ENCODE assay signal across 9 mouse cellular contexts in genomic region chr19:5689088-5689428, GRCm38 (mm10). TPM values are rescaled to one million over a fixed set of nuclear protein-coding genes. Genes with fewer than 3 reads are reported as not detected.
DNase-seq lines count a peak whose midpoint lies in the region; ATAC-seq and TF ChIP-seq lines count a peak whose summit lies in the region.
"Had no signal": no experiment of that assay in that cellular context is flagged by ENCODE, and none has a peak within 500 bp of the region (broad histone marks: within the 10 kb centered on the region; RNA-seq: fewer than 3 reads in every experiment).

No protein-coding gene starts in this region.

- no peak for DNase-seq in heart, embryonic 10.5 days (ENCODE audit: low spot score)
- DNase-seq in heart, postnatal 36 days = no peak
- DNase-seq in liver, embryonic 14.5 days (ENCODE audit: low read depth in 3 of 3, low spot score in 3 of 3) = no peak
- DNase-seq in frontal cortex, adult 2 months (ENCODE audit: extremely low spot score in 1 of 2, low spot score in 1 of 2) = no peak
- no peak for DNase-seq in natural killer cell, adult 2 months (ENCODE audit: low spot score in 2 of 2)
- DNase-seq in cerebellum, adult 11-12 months = no peak

- H3K27me3 ChIP-seq in heart, embryonic 10.5 days (ENCODE audit: insufficient read depth, poor library complexity, severe bottlenecking) = no peaks in the 10 kb centered on the region
- H3K27me3 ChIP-seq in C2C12 (ENCODE audit: control insufficient read depth, insufficient read depth, insufficient read length) = no peaks in the 10 kb centered on the region
- no peaks in the 10 kb centered on the region for H3K27me3 ChIP-seq in forebrain, embryonic 13.5 days
- H3K27me3 ChIP-seq in liver, embryonic 14.5 days (ENCODE audit: control insufficient read depth, insufficient read depth, low read length) = no peaks in the 10 kb centered on the region

- no peak for TF ChIP-seq CTCF in C2C12 (IDR thresholded peaks at IDR 0.05; ENCODE audit: control insufficient read depth, insufficient read depth, insufficient read length)
- TF ChIP-seq CTCF in liver, embryonic 14.5 days (IDR thresholded peaks at IDR 0.05; ENCODE audit: low read depth) = no peak

- ATAC-seq in forebrain, embryonic 13.5 days = no peak
- no peak for ATAC-seq in liver, embryonic 14.5 days (ENCODE audit: insufficient read depth)

- no peaks in the 10 kb centered on the region for H3K9me3 ChIP-seq in heart, embryonic 10.5 days
- no peaks in the 10 kb centered on the region for H3K9me3 ChIP-seq in forebrain, embryonic 13.5 days (replicated peaks)
- H3K9me3 ChIP-seq in liver, embryonic 14.5 days (ENCODE audit: control insufficient read depth, low read length) = no peaks in the 10 kb centered on the region

- H3K4me3 ChIP-seq in heart, embryonic 10.5 days = peak overlapping the region; percentile 96
- peak overlapping the region; percentile 89 for H3K4me3 ChIP-seq in C2C12 (ENCODE audit: insufficient read depth, poor library complexity, severe bottlenecking)
- peak overlapping the region; percentile 95 for H3K4me3 ChIP-seq in forebrain, embryonic 13.5 days
- H3K4me3 ChIP-seq in liver, embryonic 14.5 days (ENCODE audit: insufficient read depth in 1 of 2, low read depth in 2 of 2, low read length in 2 of 2) = peak overlapping the region; percentile 93 to 98

- peak overlapping the region; percentile 100 for H3K4me2 ChIP-seq in forebrain, embryonic 13.5 days
- peak overlapping the region; percentile 100 for H3K4me2 ChIP-seq in liver, embryonic 14.5 days (ENCODE audit: low read depth)

- H3ac ChIP-seq in C2C12 (ENCODE audit: control insufficient read depth, insufficient read length, low read depth) = peak overlapping the region; percentile 66

- peaks cover 44% of the 10 kb centered on the region for H3K79me3 ChIP-seq in C2C12 (ENCODE audit: low read depth)

- H3K4me1 ChIP-seq in heart, embryonic 10.5 days = peaks cover 55% of the 10 kb centered on the region
- peaks cover 50% of the 10 kb centered on the region for H3K4me1 ChIP-seq in forebrain, embryonic 13.5 days
- peaks cover 17 to 19% of the 10 kb centered on the region in 2 experiments for H3K4me1 ChIP-seq in liver, embryonic 14.5 days (replicated peaks; ENCODE audit: control insufficient read depth in 2 of 2, insufficient read depth in 2 of 2, low read length in 1 of 2)

- intact Hi-C loops in heart, postnatal 36 days (cut with DNase I) = loop anchor here (1.0 to 2.0 kb wide), 2 partner anchors 38 to 52 kb away; partner anchors contain the start of gene Rela

- H3K9ac ChIP-seq in forebrain, embryonic 13.5 days = peak overlapping the region; percentile 93
- peak overlapping the region; percentile 92 for H3K9ac ChIP-seq in liver, embryonic 14.5 days (replicated peaks)

- under 1% methylated on average over 7 of the region's 7 CpGs for WGBS in heart, embryonic 10.5 days
- WGBS in forebrain, embryonic 13.5 days = under 1% methylated on average over 7 of the region's 7 CpGs
- WGBS in liver, embryonic 14.5 days (ENCODE audit: insufficient replicate concordance) = under 1% methylated on average over 7 of the region's 7 CpGs

- H3K27ac ChIP-seq in heart, embryonic 10.5 days = peak overlapping the region; percentile 94
- H3K27ac ChIP-seq in forebrain, embryonic 13.5 days = peak overlapping the region; percentile 84
- H3K27ac ChIP-seq in liver, embryonic 14.5 days = peak overlapping the region; percentile 91

- no peak for TF ChIP-seq EP300 in liver, embryonic 14.5 days (IDR thresholded peaks at IDR 0.05; ENCODE audit: low read depth)

- peaks cover 68% of the 10 kb centered on the region for H3K36me3 ChIP-seq in heart, embryonic 10.5 days
- H3K36me3 ChIP-seq in C2C12 (ENCODE audit: control insufficient read depth, insufficient read depth) = peaks cover 24% of the 10 kb centered on the region
- peaks cover 62% of the 10 kb centered on the region for H3K36me3 ChIP-seq in forebrain, embryonic 13.5 days (ENCODE audit: poor library complexity, severe bottlenecking)
- H3K36me3 ChIP-seq in liver, embryonic 14.5 days (replicated peaks; ENCODE audit: control insufficient read depth, insufficient read depth, low read depth) = peaks cover 29% of the 10 kb centered on the region

- H3K79me2 ChIP-seq in C2C12 (ENCODE audit: control insufficient read depth, insufficient read depth) = peaks cover 59% of the 10 kb centered on the region

TF ChIP-seq in C2C12, 6 proteins besides CTCF, POLR2A, EP300 and RAD21:
- TF ChIP-seq MAX (IDR thresholded peaks at IDR 0.05) = no peak
- TF ChIP-seq MYOG (IDR thresholded peaks at IDR 0.05; ENCODE audit: control insufficient read depth, extremely low read depth, insufficient read length) = no peak
- TF ChIP-seq FOSL1 (IDR thresholded peaks at IDR 0.05; ENCODE audit: insufficient read depth, low read length, poor library complexity, severe bottlenecking) = no peak
- no peak for TF ChIP-seq MYOD1 (IDR thresholded peaks at IDR 0.05; ENCODE audit: control insufficient read depth, insufficient read length, low read depth)
- no peak for TF ChIP-seq USF1 (IDR thresholded peaks at IDR 0.05; ENCODE audit: low read depth)
- TF ChIP-seq CEBPB (IDR thresholded peaks at IDR 0.05; ENCODE audit: low read depth) = no peak
TF ChIP-seq in C2C12: peak in this region for 0.

RNA-seq across cellular contexts. Expression of gene Pcnx3, which starts 0.3 kb away (rescaled TPM):
- 20.1 and 26.3 TPM in 2 replicates for polyA plus RNA-seq in heart, embryonic 10.5 days (2016; fragmentation: Nextera tagmentation; extraction: Ambion mirVana)
- 10 to 100 TPM; 15.7 to 16.8 TPM for total RNA-seq in heart, postnatal 36 days (2021)
- polyA plus RNA-seq in C2C12 (2012; fragmentation: generic; extraction: Trizol) = 28.0 TPM
- polyA plus RNA-seq in forebrain, embryonic 13.5 days (2015; fragmentation: Nextera tagmentation; extraction: Ambion mirVana) = 21.6 and 29.4 TPM in 2 replicates
- 19.8 and 25.9 TPM in 2 replicates for polyA plus RNA-seq in liver, embryonic 14.5 days (2012; rRNA removed)
- polyA plus RNA-seq in liver, embryonic 14.5 days (2014; fragmentation: Nextera tagmentation; extraction: Ambion mirVana) = 9.1 and 9.8 TPM in 2 replicates
- 68.4 and 72.5 TPM in 2 replicates for polyA plus RNA-seq in frontal cortex, adult 2 months (2012; rRNA removed)

RNA-seq across cellular contexts. Expression of gene Map3k11, which starts 0.5 kb away (rescaled TPM):
- polyA plus RNA-seq in heart, embryonic 10.5 days (2016; fragmentation: Nextera tagmentation; extraction: Ambion mirVana) = 33.6 and 36.0 TPM in 2 replicates
- 10 to 100 TPM; 26.0 to 29.5 TPM for total RNA-seq in heart, postnatal 36 days (2021)
- polyA plus RNA-seq in C2C12 (2012; fragmentation: generic; extraction: Trizol) = 24.2 TPM
- polyA plus RNA-seq in forebrain, embryonic 13.5 days (2015; fragmentation: Nextera tagmentation; extraction: Ambion mirVana) = 11.3 and 11.7 TPM in 2 replicates
- 13.7 and 14.5 TPM in 2 replicates for polyA plus RNA-seq in liver, embryonic 14.5 days (2012; rRNA removed)
- polyA plus RNA-seq in liver, embryonic 14.5 days (2014; fragmentation: Nextera tagmentation; extraction: Ambion mirVana) = 9.1 and 10.8 TPM in 2 replicates
- polyA plus RNA-seq in frontal cortex, adult 2 months (2012; rRNA removed) = 18.9 and 20.4 TPM in 2 replicates

RNA-seq across cellular contexts. Expression of gene Kcnk7, which starts 15.1 kb away (rescaled TPM):
- 0.15 TPM in 1 of 2 replicates, not detected in the other for polyA plus RNA-seq in heart, embryonic 10.5 days (2016; fragmentation: Nextera tagmentation; extraction: Ambion mirVana)
- not detected for total RNA-seq in heart, postnatal 36 days (2021)
- polyA plus RNA-seq in C2C12 (2012; fragmentation: generic; extraction: Trizol) = 0.19 TPM
- polyA plus RNA-seq in forebrain, embryonic 13.5 days (2015; fragmentation: Nextera tagmentation; extraction: Ambion mirVana) = 0.31 and 0.32 TPM in 2 replicates
- polyA plus RNA-seq in liver, embryonic 14.5 days (2012; rRNA removed) = 0.04 TPM in 1 of 2 replicates, not detected in the other
- polyA plus RNA-seq in liver, embryonic 14.5 days (2014; fragmentation: Nextera tagmentation; extraction: Ambion mirVana) = 0.17 and 0.27 TPM in 2 replicates
- 0.22 and 0.27 TPM in 2 replicates for polyA plus RNA-seq in frontal cortex, adult 2 months (2012; rRNA removed)
- total RNA-seq: common myeloid progenitor, adult 5-6 weeks had no signal

RNA-seq across cellular contexts. Expression of gene Sipa1, which starts 25.6 kb away (rescaled TPM):
- 24.7 and 28.9 TPM in 2 replicates for polyA plus RNA-seq in heart, embryonic 10.5 days (2016; fragmentation: Nextera tagmentation; extraction: Ambion mirVana)
- 10 to 100 TPM; 19.5 to 29.0 TPM for total RNA-seq in heart, postnatal 36 days (2021)
- 22.9 TPM for polyA plus RNA-seq in C2C12 (2012; fragmentation: generic; extraction: Trizol)
- 9.4 and 11.0 TPM in 2 replicates for polyA plus RNA-seq in forebrain, embryonic 13.5 days (2015; fragmentation: Nextera tagmentation; extraction: Ambion mirVana)
- polyA plus RNA-seq in liver, embryonic 14.5 days (2012; rRNA removed) = 27.5 and 33.2 TPM in 2 replicates
- polyA plus RNA-seq in liver, embryonic 14.5 days (2014; fragmentation: Nextera tagmentation; extraction: Ambion mirVana) = 14.3 and 18.9 TPM in 2 replicates
- 18.0 and 24.0 TPM in 2 replicates for polyA plus RNA-seq in frontal cortex, adult 2 months (2012; rRNA removed)

RNA-seq across cellular contexts. Expression of gene Ehbp1l1, which starts 37.1 kb away (rescaled TPM):
- 69.0 and 130 TPM in 2 replicates for polyA plus RNA-seq in heart, embryonic 10.5 days (2016; fragmentation: Nextera tagmentation; extraction: Ambion mirVana)
- 100 to 1,000 TPM; 135 to 136 TPM for total RNA-seq in heart, postnatal 36 days (2021)
- polyA plus RNA-seq in C2C12 (2012; fragmentation: generic; extraction: Trizol) = 62.1 TPM
- polyA plus RNA-seq in forebrain, embryonic 13.5 days (2015; fragmentation: Nextera tagmentation; extraction: Ambion mirVana) = 5.3 and 6.7 TPM in 2 replicates
- 70.8 and 95.5 TPM in 2 replicates for polyA plus RNA-seq in liver, embryonic 14.5 days (2012; rRNA removed)
- polyA plus RNA-seq in liver, embryonic 14.5 days (2014; fragmentation: Nextera tagmentation; extraction: Ambion mirVana) = 66.0 and 76.7 TPM in 2 replicates
- 16.8 and 18.8 TPM in 2 replicates for polyA plus RNA-seq in frontal cortex, adult 2 months (2012; rRNA removed)
